Mouse (Mus musculus) liver, postnatal 0 days (tissue): ENCODE data around the gene Med16. TPM values are rescaled to one million over a fixed set of nuclear protein-coding genes. Genes with fewer than 3 reads are reported as not detected.

Experiments
- ATAC-seq: fragments of 200-750 bp; cut with Nextera tagmentation; 2 replicates; pipeline ENCODE4 v1.8.0; 2017; ENCODE audit warnings: mild to moderate bottlenecking, moderate library complexity
- DNase-seq: peaks from one replicate; pipeline ENCODE4 v3.0.0-alpha.2; 2016
- H3K27ac ChIP-seq: fragments of 300-500 bp; sonication (generic); 2 replicates; pipeline ENCODE4 v1.5.1; 2014; ENCODE audit warnings: antibody characterized with exemption, moderate library complexity, mild to moderate bottlenecking, low read depth
- H3K27me3 ChIP-seq: fragments of 300-500 bp; sonication (generic); 2 replicates; pipeline ENCODE4 v1.6.1; 2014; ENCODE audit warnings: low read length, control low read depth, mixed read lengths; ENCODE audit not compliant: insufficient read depth
- H3K36me3 ChIP-seq: fragments of 300-500 bp; sonication (generic); replicated peaks from 2 replicates; pipeline ENCODE4 v1.6.1; 2014; ENCODE audit warnings: mild to moderate bottlenecking, control low read depth, low read length, moderate library complexity, mixed read lengths; ENCODE audit not compliant: insufficient read depth
- H3K4me1 ChIP-seq: fragments of 300-500 bp; sonication (generic); 2 replicates; pipeline ENCODE4 v1.6.1; 2014; ENCODE audit warnings: antibody characterized with exemption, mild to moderate bottlenecking, control low read depth; ENCODE audit not compliant: insufficient read depth
- H3K4me2 ChIP-seq: fragments of 300-500 bp; sonication (generic); 2 replicates; pipeline ENCODE4 v1.6.1; 2014; ENCODE audit warnings: low read depth, mild to moderate bottlenecking, low read length, moderate library complexity, mixed read lengths
- H3K4me3 ChIP-seq: fragments of 300-500 bp; sonication (generic); 2 replicates; pipeline ENCODE4 v1.5.1; 2014; ENCODE audit warnings: low read depth, low read length
- H3K9ac ChIP-seq: fragments of 300-500 bp; sonication (generic); replicated peaks from 2 replicates; pipeline ENCODE4 v1.6.1; 2014; ENCODE audit warnings: mild to moderate bottlenecking, moderate library complexity
- H3K9me3 ChIP-seq: fragments of 300-500 bp; sonication (generic); 2 replicates; pipeline ENCODE4 v1.6.1; 2016; ENCODE audit warnings: mild to moderate bottlenecking, control low read depth, low read length, mixed read lengths
- CTCF ChIP-seq: sonication (generic); IDR thresholded peaks from 2 replicates; pipeline ENCODE4 v1.5.1; 2016; ENCODE audit warnings: antibody characterized with exemption, low read depth
- EP300 ChIP-seq: IDR thresholded peaks from 2 replicates; pipeline ENCODE4 v1.6.1; 2016; ENCODE audit warnings: antibody characterized with exemption, low read depth, mild to moderate bottlenecking
- WGBS: fragments of 180-500 bp; shearing (Covaris S2); extraction: QIAGEN DNeasy Blood & Tissue Kit; methylation state at CpG from one replicate; pipeline ENCODE4 v1.1.7; 2014; ENCODE audit not compliant: insufficient replicate concordance; 5-methylcytosine and 5-hydroxymethylcytosine counted together
- polyA plus RNA-seq: library from polyadenylated mRNA; unstranded; fragments of >200 nt; fragmentation: Nextera tagmentation; extraction: Ambion mirVana; gene quantifications from 2 replicates; pipeline ENCODE4 v1.2.1, GENCODE M21; 2015

The Med16 gene
- polyA plus RNA-seq, 1 experiment from 2014 or later, result 14.3 TPM

- Histone ChIP-seq H3K4me2 (peak overlapping the region; percentile 47; the same call in 1 of the 2 replicates), H3K4me1 (peaks cover 89% of the 10 kb centered on the region), H3K4me3 (no peak overlapping the region), H3K27me3 (no peaks in the 10 kb centered on the region), H3K36me3 (peaks cover 23% of the 10 kb centered on the region), H3K9me3 (no peaks in the 10 kb centered on the region), H3K9ac (peak overlapping the region; percentile 27; the same call in 1 of the 2 replicates), H3K27ac (peak overlapping the region; percentile 44)
- 34% methylated on average over 7 of the region's 7 CpGs for WGBS
- ATAC-seq (no peak), DNase-seq (peak; percentile 69)
- no peak for TF ChIP-seq CTCF
- TF ChIP-seq EP300, result peak; percentile 44; the same call in 1 of the 2 replicates
Measured at GRCm38 (mm10) chr10:79940749-79941148, 32.0 kb upstream of the Med16 start.

- H3K9ac ChIP-seq, result peak overlapping the region; percentile 55
- ATAC-seq (peak; percentile 35), DNase-seq (no peak)
- H3K27me3 ChIP-seq, result no peaks in the 10 kb centered on the region
- H3K4me1 ChIP-seq, result peaks cover 90% of the 10 kb centered on the region
- H3K4me2 ChIP-seq, result peak overlapping the region; percentile 73
- TF ChIP-seq EP300 (no peak), CTCF (0 out of 2 replicates have a peak, but pooled peaks have one; percentile 7)
- no peak overlapping the region for H3K4me3 ChIP-seq
- H3K9me3 ChIP-seq, result no peaks in the 10 kb centered on the region
- H3K27ac ChIP-seq, result peak overlapping the region; percentile 88
- 52% methylated on average over 11 of the region's 11 CpGs for WGBS
- H3K36me3 ChIP-seq, result peaks cover 41% of the 10 kb centered on the region
Measured at GRCm38 (mm10) chr10:79937775-79938526, 29.2 kb upstream of the Med16 start.

- TF ChIP-seq CTCF (no peak), EP300 (peak; percentile 35; the same call in 1 of the 2 replicates)
- Histone ChIP-seq H3K27ac (peak overlapping the region; percentile 88), H3K9ac (peak overlapping the region; percentile 55), H3K36me3 (peaks cover 50% of the 10 kb centered on the region), H3K4me1 (peaks cover 96% of the 10 kb centered on the region), H3K27me3 (no peaks in the 10 kb centered on the region), H3K4me3 (peak overlapping the region; percentile 28; the same call in 1 of the 2 replicates), H3K9me3 (no peaks in the 10 kb centered on the region), H3K4me2 (peak overlapping the region; percentile 73)
- WGBS, result 24% methylated on average over 24 of the region's 27 CpGs
- ATAC-seq (peak; percentile 84), DNase-seq (peak; percentile 88)
Measured at GRCm38 (mm10) chr10:79936911-79937441, 28.3 kb upstream of the Med16 start.

GRCm38 (mm10) chr10:79936284-79936910 lies 27.7 kb upstream of the Med16 start:
- Histone ChIP-seq H3K27me3 (no peaks in the 10 kb centered on the region), H3K36me3 (peaks cover 55% of the 10 kb centered on the region), H3K9me3 (no peaks in the 10 kb centered on the region), H3K9ac (peak overlapping the region; percentile 55; the same call in 1 of the 2 replicates), H3K27ac (peak overlapping the region; percentile 88), H3K4me3 (no peak overlapping the region), H3K4me2 (peak overlapping the region; percentile 73), H3K4me1 (peaks cover 94% of the 10 kb centered on the region)
- TF ChIP-seq CTCF (no peak), EP300 (no peak)
- 37% methylated on average over 10 of the region's 10 CpGs for WGBS
- ATAC-seq (peak; percentile 0; the same call in 1 of the 2 replicates), DNase-seq (no peak)

GRCm38 (mm10) chr10:79934794-79935569 lies 26.3 kb upstream of the Med16 start:
- H3K4me1 ChIP-seq, result peaks cover 80% of the 10 kb centered on the region
- H3K9me3 ChIP-seq, result no peaks in the 10 kb centered on the region
- no peaks in the 10 kb centered on the region for H3K27me3 ChIP-seq
- peaks cover 55% of the 10 kb centered on the region for H3K36me3 ChIP-seq
- WGBS, result 80% methylated on average over 16 of the region's 16 CpGs
- no peak overlapping the region for H3K9ac ChIP-seq
- ATAC-seq, result no peak
- no peak for DNase-seq
- no peak overlapping the region for H3K4me2 ChIP-seq
- TF ChIP-seq CTCF (no peak), EP300 (no peak)
- H3K4me3 ChIP-seq, result no peak overlapping the region
- H3K27ac ChIP-seq, result peak overlapping the region; percentile 88
